Mouse (Mus musculus) limb, embryonic 12.5 days (tissue): ENCODE measurements at regions not wholly inside any gene's neighbourhood (a gene's known extent, or its start where the extent isn't known, plus 50 kb on each side); places are given as distances from the start of the nearest gene placed in this dataset.

Experiments used
- ATAC-seq: fragments of 200-750 bp; cut with Nextera tagmentation; 2 replicates; pipeline ENCODE4 v1.8.0; 2017; ENCODE audit warnings: low read depth, moderate TSS enrichment; ENCODE audit not compliant: insufficient number of reproducible peaks, insufficient read depth, low FRiP score, low TSS enrichment
- H3K27ac ChIP-seq: fragments of 300-500 bp; sonication (generic); 2 replicates; pipeline ENCODE4 v1.5.1; 2016; ENCODE audit warnings: mild to moderate bottlenecking, moderate library complexity
- H3K27me3 ChIP-seq: fragments of 300-500 bp; sonication (generic); 2 replicates; pipeline ENCODE4 v1.6.1; 2016; ENCODE audit warnings: mild to moderate bottlenecking, moderate library complexity
- H3K36me3 ChIP-seq: fragments of 300-500 bp; sonication (generic); 2 replicates; pipeline ENCODE4 v1.6.1; 2016; ENCODE audit warnings: mild to moderate bottlenecking, moderate library complexity
- H3K4me1 ChIP-seq: fragments of 300-500 bp; sonication (generic); replicated peaks from 2 replicates; pipeline ENCODE4 v1.6.1; 2016
- H3K4me2 ChIP-seq: fragments of 300-500 bp; sonication (generic); 2 replicates; pipeline ENCODE4 v1.6.1; 2016; ENCODE audit warnings: mild to moderate bottlenecking, moderate library complexity
- H3K4me3 ChIP-seq: fragments of 300-500 bp; sonication (generic); replicated peaks from 2 replicates; pipeline ENCODE4 v1.5.1; 2016; ENCODE audit warnings: mild to moderate bottlenecking
- H3K9ac ChIP-seq: fragments of 300-500 bp; sonication (generic); replicated peaks from 2 replicates; pipeline ENCODE4 v1.6.1; 2016; ENCODE audit warnings: mild to moderate bottlenecking, moderate library complexity
- H3K9me3 ChIP-seq: fragments of 300-500 bp; sonication (generic); 2 replicates; pipeline ENCODE4 v1.6.1; 2016; ENCODE audit warnings: mild to moderate bottlenecking, moderate library complexity
- WGBS: fragments of 180-500 bp; shearing (Covaris S2); methylation state at CpG from one replicate; pipeline ENCODE4 v1.1.7; 2016; 5-methylcytosine and 5-hydroxymethylcytosine counted together

- Histone ChIP-seq H3K27ac (no peak overlapping the region), H3K4me2 (no peak overlapping the region), H3K9ac (no peak overlapping the region), H3K4me3 (no peak overlapping the region), H3K9me3 (no peaks in the 10 kb centered on the region), H3K4me1 (no peaks in the 10 kb centered on the region), H3K36me3 (no peaks in the 10 kb centered on the region), H3K27me3 (no peaks in the 10 kb centered on the region)
- ATAC-seq = no peak
- 62% methylated on average over 2 of the region's 2 CpGs for WGBS
These were observed 175.6 kb upstream of the B3galt2 start for GRCm38 (mm10) chr1:143464863-143465262.

DNA sequence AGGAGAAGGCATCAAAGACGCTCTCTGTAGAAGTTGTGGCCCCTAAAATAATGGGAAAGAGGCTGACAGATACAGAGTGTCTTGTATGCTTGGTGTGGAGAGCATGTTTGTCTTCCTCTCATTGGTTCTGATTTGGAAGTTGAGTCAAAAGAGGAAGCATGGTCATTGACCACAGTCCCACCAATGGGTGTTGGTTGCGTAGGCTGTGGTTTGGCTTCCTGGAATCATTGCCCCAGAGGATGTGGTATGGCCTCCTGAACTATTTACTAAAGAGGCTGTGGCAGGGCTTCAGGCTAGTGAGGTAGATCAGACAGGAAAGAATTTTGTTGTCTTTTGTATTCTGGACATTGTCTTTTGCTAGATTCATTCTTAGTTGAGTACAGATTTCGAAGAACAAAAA is 174.4 kb upstream of the B3galt2 start:
- Histone ChIP-seq H3K9me3 (no peaks in the 10 kb centered on the region), H3K9ac (no peak overlapping the region), H3K27me3 (no peaks in the 10 kb centered on the region), H3K4me1 (no peaks in the 10 kb centered on the region), H3K4me3 (no peak overlapping the region), H3K4me2 (no peak overlapping the region), H3K36me3 (no peaks in the 10 kb centered on the region), H3K27ac (no peak overlapping the region)
- WGBS = 88% methylated on average over 3 of the region's 3 CpGs
- no peak for ATAC-seq

DNA sequence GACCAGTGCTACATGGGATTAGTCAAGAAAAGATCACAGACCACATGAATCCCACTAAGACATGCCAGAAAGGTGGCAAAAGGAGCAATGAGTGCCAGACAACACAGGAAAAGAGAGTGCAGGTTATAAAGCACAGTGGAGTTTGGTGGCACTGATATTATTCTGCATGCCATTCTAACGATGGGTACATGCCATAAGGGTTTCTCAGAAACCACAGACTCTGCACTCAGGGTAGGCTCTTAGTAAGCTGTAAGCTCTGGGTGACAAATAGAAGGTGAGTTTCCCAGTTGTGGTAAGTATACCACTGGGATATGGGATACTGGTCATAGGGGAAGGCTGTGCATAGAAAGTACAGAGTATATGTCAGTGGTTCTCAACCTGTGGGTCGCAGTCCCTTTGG is 165.1 kb upstream of the B3galt2 start:
- no peaks in the 10 kb centered on the region for H3K9me3 ChIP-seq
- H3K27me3 ChIP-seq = no peaks in the 10 kb centered on the region
- H3K4me2 ChIP-seq = no peak overlapping the region
- H3K4me1 ChIP-seq = no peaks in the 10 kb centered on the region
- no peak overlapping the region for H3K9ac ChIP-seq
- no peak overlapping the region for H3K27ac ChIP-seq
- ATAC-seq = no peak
- H3K36me3 ChIP-seq = no peaks in the 10 kb centered on the region
- no peak overlapping the region for H3K4me3 ChIP-seq
- WGBS = 88% methylated on average over 2 of the region's 2 CpGs

GRCm38 (mm10) chr1:143483345-143483744 is 157.1 kb upstream of the B3galt2 start:
- 89% methylated on average over 4 of the region's 4 CpGs for WGBS

DNA sequence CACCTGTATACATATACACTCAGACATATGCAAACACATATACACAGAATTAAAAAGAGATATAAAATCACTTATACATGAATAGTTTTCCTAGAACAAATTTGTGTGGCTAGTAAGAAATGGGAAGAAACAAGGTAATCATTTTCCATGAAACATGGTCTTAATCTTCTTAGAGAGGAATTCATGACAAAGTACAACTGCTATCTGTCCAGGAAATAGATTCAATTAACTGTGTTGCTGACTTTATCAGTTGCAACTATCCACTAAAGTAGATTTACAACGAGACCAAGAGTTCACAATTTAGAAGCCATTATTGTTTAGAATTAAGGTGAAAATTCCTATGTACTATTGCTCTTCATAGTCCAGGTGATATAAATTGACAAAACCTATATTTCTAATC is 155.5 kb upstream of the B3galt2 start:
- no peaks in the 10 kb centered on the region for H3K36me3 ChIP-seq
- H3K9me3 ChIP-seq = no peaks in the 10 kb centered on the region
- H3K4me2 ChIP-seq = no peak overlapping the region
- H3K9ac ChIP-seq = no peak overlapping the region
- H3K27me3 ChIP-seq = no peaks in the 10 kb centered on the region
- H3K27ac ChIP-seq = no peak overlapping the region
- ATAC-seq = no peak
- no peak overlapping the region for H3K4me3 ChIP-seq
- H3K4me1 ChIP-seq = no peaks in the 10 kb centered on the region
- 81% methylated on average over 1 of the region's 1 CpGs for WGBS

More at GRCm38 (mm10) chr1:143483345-143483744, 157.1 kb upstream of the B3galt2 start:
- ATAC-seq = no peak
- Histone ChIP-seq H3K36me3 (no peaks in the 10 kb centered on the region), H3K4me2 (no peak overlapping the region), H3K9me3 (no peaks in the 10 kb centered on the region), H3K4me1 (no peaks in the 10 kb centered on the region), H3K9ac (no peak overlapping the region), H3K4me3 (no peak overlapping the region), H3K27me3 (no peaks in the 10 kb centered on the region), H3K27ac (no peak overlapping the region)

DNA sequence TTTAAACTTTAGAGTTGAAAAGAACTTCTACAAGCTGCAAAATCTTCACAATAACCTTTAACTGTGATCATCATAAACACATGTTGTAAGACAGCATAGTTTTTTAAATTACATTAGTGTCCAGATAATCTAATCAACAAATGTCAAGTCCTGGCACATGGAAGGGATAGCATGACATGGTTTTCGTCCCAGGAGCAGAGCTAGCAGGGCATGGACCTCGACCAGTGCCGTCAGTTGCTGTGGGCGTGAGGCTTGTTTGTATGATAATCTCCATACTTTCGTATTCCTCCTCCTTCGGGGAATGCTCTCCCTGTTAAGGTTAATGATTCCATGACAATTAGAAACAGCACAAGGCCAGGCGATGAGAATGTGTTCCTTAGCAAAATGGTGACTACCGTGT is 143.4 kb upstream of the B3galt2 start:
- Histone ChIP-seq H3K4me2 (no peak overlapping the region), H3K9me3 (no peaks in the 10 kb centered on the region), H3K4me1 (no peaks in the 10 kb centered on the region), H3K27me3 (no peaks in the 10 kb centered on the region), H3K27ac (no peak overlapping the region), H3K36me3 (no peaks in the 10 kb centered on the region), H3K4me3 (no peak overlapping the region), H3K9ac (no peak overlapping the region)
- WGBS = 87% methylated on average over 8 of the region's 8 CpGs
- ATAC-seq = no peak

- WGBS = 37% methylated on average over 11 of the region's 11 CpGs
- no peak overlapping the region for H3K27ac ChIP-seq
- H3K36me3 ChIP-seq = no peaks in the 10 kb centered on the region
- no peaks in the 10 kb centered on the region for H3K27me3 ChIP-seq
- H3K9me3 ChIP-seq = no peaks in the 10 kb centered on the region
- ATAC-seq = 0 out of 2 replicates have a peak, but pooled peaks have one; percentile 31
- H3K4me3 ChIP-seq = no peak overlapping the region
- no peak overlapping the region for H3K9ac ChIP-seq
- H3K4me2 ChIP-seq = no peak overlapping the region
- peaks cover 8% of the 10 kb centered on the region for H3K4me1 ChIP-seq
These were observed 136.9 kb upstream of the B3galt2 start for GRCm38 (mm10) chr1:143503436-143504065.

- Histone ChIP-seq H3K4me3 (no peak overlapping the region), H3K36me3 (no peaks in the 10 kb centered on the region), H3K27ac (no peak overlapping the region), H3K4me2 (no peak overlapping the region), H3K27me3 (no peaks in the 10 kb centered on the region), H3K9me3 (no peaks in the 10 kb centered on the region), H3K9ac (no peak overlapping the region), H3K4me1 (peaks cover 8% of the 10 kb centered on the region)
- ATAC-seq = no peak
- 81% methylated on average over 3 of the region's 3 CpGs for WGBS
These were observed 136.4 kb upstream of the B3galt2 start for GRCm38 (mm10) chr1:143504066-143504440.

GRCm38 (mm10) chr1:143505318-143505717 is 135.1 kb upstream of the B3galt2 start:
- Histone ChIP-seq H3K9me3 (no peaks in the 10 kb centered on the region), H3K9ac (no peak overlapping the region), H3K4me1 (peaks cover 8% of the 10 kb centered on the region), H3K4me3 (no peak overlapping the region), H3K27ac (no peak overlapping the region), H3K4me2 (no peak overlapping the region), H3K27me3 (no peaks in the 10 kb centered on the region), H3K36me3 (no peaks in the 10 kb centered on the region)
- 88% methylated on average over 1 of the region's 1 CpGs for WGBS
- no peak for ATAC-seq

- H3K36me3 ChIP-seq = no peaks in the 10 kb centered on the region
- no peak overlapping the region for H3K9ac ChIP-seq
- no peak for ATAC-seq
- no peak overlapping the region for H3K4me3 ChIP-seq
- WGBS = 79% methylated on average over 6 of the region's 6 CpGs
- no peaks in the 10 kb centered on the region for H3K27me3 ChIP-seq
- no peak overlapping the region for H3K4me2 ChIP-seq
- no peak overlapping the region for H3K27ac ChIP-seq
- H3K4me1 ChIP-seq = no peaks in the 10 kb centered on the region
- H3K9me3 ChIP-seq = no peaks in the 10 kb centered on the region
These were observed 116.5 kb upstream of the B3galt2 start for GRCm38 (mm10) chr1:143523831-143524521.

- Histone ChIP-seq H3K4me2 (no peak overlapping the region), H3K36me3 (no peaks in the 10 kb centered on the region), H3K27me3 (no peaks in the 10 kb centered on the region), H3K4me1 (no peaks in the 10 kb centered on the region), H3K27ac (no peak overlapping the region), H3K9ac (no peak overlapping the region), H3K4me3 (no peak overlapping the region), H3K9me3 (no peaks in the 10 kb centered on the region)
- ATAC-seq = no peak
- WGBS = 58% methylated on average over 5 of the region's 5 CpGs
These were observed 116.0 kb upstream of the B3galt2 start for GRCm38 (mm10) chr1:143524522-143524865.

GRCm38 (mm10) chr1:143540223-143540622 is 100.2 kb upstream of the B3galt2 start:
- H3K9ac ChIP-seq = no peak overlapping the region
- H3K9me3 ChIP-seq = no peaks in the 10 kb centered on the region
- no peak overlapping the region for H3K4me3 ChIP-seq
- no peak for ATAC-seq
- H3K27ac ChIP-seq = no peak overlapping the region
- H3K36me3 ChIP-seq = no peaks in the 10 kb centered on the region
- 89% methylated on average over 2 of the region's 2 CpGs for WGBS
- H3K4me2 ChIP-seq = no peak overlapping the region
- H3K4me1 ChIP-seq = no peaks in the 10 kb centered on the region
- H3K27me3 ChIP-seq = no peaks in the 10 kb centered on the region
